Mouse (Mus musculus) forebrain, postnatal 0 days (tissue): ENCODE measurements around the gene Zfyve21. TPM values are rescaled to one million over a fixed set of nuclear protein-coding genes. Genes with fewer than 3 reads are reported as not detected.
A peak's percentile ranks its signal among the peaks of the same experiment; 100 is the strongest.

ENCODE experiments used
- ATAC-seq: fragments of 200-750 bp; cut with Nextera tagmentation; 2 replicates; pipeline ENCODE4 v1.8.0; 2017; ENCODE audit warnings: mild to moderate bottlenecking, moderate library complexity
- DNase-seq: peaks from one replicate; pipeline ENCODE4 v3.0.0-alpha.2; 2015
- H3K27ac ChIP-seq: fragments of 300-500 bp; sonication (generic); 2 replicates; pipeline ENCODE4 v1.5.1; 2014; ENCODE audit warnings: low read depth, mild to moderate bottlenecking, antibody characterized with exemption, low read length, moderate library complexity, mixed read lengths
- H3K27me3 ChIP-seq: fragments of 300-500 bp; sonication (generic); 2 replicates; pipeline ENCODE4 v1.6.1; 2014; ENCODE audit warnings: mild to moderate bottlenecking, low read length, mixed read lengths; ENCODE audit not compliant: insufficient read depth
- H3K36me3 ChIP-seq: fragments of 300-500 bp; sonication (generic); 2 replicates; pipeline ENCODE4 v1.6.1; 2014; ENCODE audit warnings: mild to moderate bottlenecking, moderate library complexity; ENCODE audit not compliant: insufficient read depth
- H3K4me1 ChIP-seq: fragments of 300-500 bp; sonication (generic); 2 replicates; pipeline ENCODE4 v1.6.1; 2014; ENCODE audit warnings: antibody characterized with exemption; ENCODE audit not compliant: insufficient read depth
- H3K4me2 ChIP-seq: fragments of 300-500 bp; sonication (generic); 2 replicates; pipeline ENCODE4 v1.6.1; 2014; ENCODE audit warnings: low read depth, mild to moderate bottlenecking, moderate library complexity
- H3K4me3 ChIP-seq: fragments of 300-500 bp; sonication (generic); 2 replicates; pipeline ENCODE4 v1.5.1; 2014; ENCODE audit warnings: low read depth, low read length, mixed read lengths
- H3K9ac ChIP-seq: fragments of 300-500 bp; sonication (generic); 2 replicates; pipeline ENCODE4 v1.6.1; 2014; ENCODE audit warnings: mild to moderate bottlenecking
- H3K9me3 ChIP-seq: fragments of 300-500 bp; sonication (generic); 2 replicates; pipeline ENCODE4 v1.6.1; 2016; ENCODE audit warnings: low read length
- CTCF ChIP-seq: sonication (generic); IDR thresholded peaks from 2 replicates; pipeline ENCODE4 v1.5.1; 2016; ENCODE audit warnings: antibody characterized with exemption, control low read depth, low read depth
- WGBS: fragments of 180-500 bp; shearing (Covaris S2); extraction: QIAGEN DNeasy Blood & Tissue Kit; methylation state at CpG from one replicate; pipeline ENCODE4 v1.1.7; 2014; 5-methylcytosine and 5-hydroxymethylcytosine counted together
- polyA plus RNA-seq: library from polyadenylated mRNA; unstranded; fragments of >200 nt; fragmentation: Nextera tagmentation; extraction: Ambion mirVana; gene quantifications from 2 replicates; pipeline ENCODE4 v1.2.1, GENCODE M21; 2015
- total RNA-seq: library from RNA; depleted of rRNA; stranded (reverse); fragments of >200 nt; gene quantifications from 2 replicates; pipeline ENCODE4 v1.2.3, GENCODE M21; 2014

Gene Zfyve21
- total and polyA plus RNA-seq, 2 experiments from 2014 or later, result 21.2 to 29.5 TPM

- ATAC-seq (no peak), DNase-seq (no peak)
- Histone ChIP-seq H3K9ac (no peak overlapping the region), H3K9me3 (no peaks in the 10 kb centered on the region), H3K4me2 (no peak overlapping the region), H3K36me3 (peaks cover 78% of the 10 kb centered on the region), H3K27me3 (no peaks in the 10 kb centered on the region), H3K4me3 (no peak overlapping the region), H3K4me1 (no peaks in the 10 kb centered on the region), H3K27ac (no peak overlapping the region)
- 91% methylated on average over 13 of the region's 13 CpGs for WGBS
- no peak for TF ChIP-seq CTCF
Observed at GRCm38 (mm10) chr12:111798493-111798892, 15.5 kb upstream of the Zfyve21 start.

- no peak overlapping the region for H3K4me3 ChIP-seq
- no peak for TF ChIP-seq CTCF
- DNase-seq (no peak), ATAC-seq (0 out of 2 replicates have a peak, but pooled peaks have one; percentile 18)
- H3K9me3 ChIP-seq, result no peaks in the 10 kb centered on the region
- no peaks in the 10 kb centered on the region for H3K27me3 ChIP-seq
- no peak overlapping the region for H3K9ac ChIP-seq
- peaks cover 73% of the 10 kb centered on the region for H3K36me3 ChIP-seq
- H3K4me1 ChIP-seq, result no peaks in the 10 kb centered on the region
- H3K4me2 ChIP-seq, result no peak overlapping the region
- H3K27ac ChIP-seq, result no peak overlapping the region
- 85% methylated on average over 10 of the region's 10 CpGs for whole genome bisulfite sequencing
Observed at GRCm38 (mm10) chr12:111800459-111801183, 13.3 kb upstream of the Zfyve21 start.

GRCm38 (mm10) chr12:111803538-111803937, 10.4 kb upstream of the Zfyve21 start:
- no peaks in the 10 kb centered on the region for H3K27me3 ChIP-seq
- no peak overlapping the region for H3K9ac ChIP-seq
- no peak for TF ChIP-seq CTCF
- no peaks in the 10 kb centered on the region for H3K4me1 ChIP-seq
- no peak overlapping the region for H3K4me3 ChIP-seq
- no peak for ATAC-seq
- no peaks in the 10 kb centered on the region for H3K9me3 ChIP-seq
- no peak for DNase-seq
- WGBS, result 90% methylated on average over 5 of the region's 5 CpGs
- no peak overlapping the region for H3K4me2 ChIP-seq
- peaks cover 59% of the 10 kb centered on the region for H3K36me3 ChIP-seq
- no peak overlapping the region for H3K27ac ChIP-seq

- Histone ChIP-seq H3K9ac (no peak overlapping the region), H3K27me3 (no peaks in the 10 kb centered on the region), H3K4me2 (no peak overlapping the region), H3K4me3 (no peak overlapping the region), H3K4me1 (peaks cover 6% of the 10 kb centered on the region), H3K36me3 (peaks cover 27% of the 10 kb centered on the region), H3K9me3 (no peaks in the 10 kb centered on the region), H3K27ac (no peak overlapping the region)
- DNase-seq (no peak), ATAC-seq (no peak)
- TF ChIP-seq CTCF, result no peak
- 94% methylated on average over 6 of the region's 6 CpGs for WGBS
Observed at GRCm38 (mm10) chr12:111808775-111809174, 5.2 kb upstream of the Zfyve21 start.

- Histone ChIP-seq H3K27ac (peak overlapping the region; percentile 67; the same call in 1 of the 2 replicates), H3K9ac (peak overlapping the region; percentile 22; the same call in 1 of the 2 replicates), H3K4me3 (no peak overlapping the region), H3K27me3 (no peaks in the 10 kb centered on the region), H3K36me3 (peaks cover 20% of the 10 kb centered on the region), H3K9me3 (no peaks in the 10 kb centered on the region), H3K4me1 (peaks cover 6% of the 10 kb centered on the region), H3K4me2 (no peak overlapping the region)
- peak; percentile 33; the same call in 1 of the 2 replicates for TF ChIP-seq CTCF
- WGBS, result 3% methylated on average over 9 of the region's 9 CpGs
- DNase-seq, result peak; percentile 51
- peak; percentile 2; the same call in 1 of the 2 replicates for ATAC-seq
Observed at GRCm38 (mm10) chr12:111809762-111810161, 4.2 kb upstream of the Zfyve21 start.

- no peaks in the 10 kb centered on the region for H3K9me3 ChIP-seq
- no peaks in the 10 kb centered on the region for H3K27me3 ChIP-seq
- DNase-seq (no peak), ATAC-seq (no peak)
- no peak overlapping the region for H3K9ac ChIP-seq
- peaks cover 6% of the 10 kb centered on the region for H3K4me1 ChIP-seq
- 93% methylated on average over 13 of the region's 13 CpGs for WGBS
- H3K4me2 ChIP-seq, result no peak overlapping the region
- no peak overlapping the region for H3K27ac ChIP-seq
- H3K36me3 ChIP-seq, result peaks cover 14% of the 10 kb centered on the region; the same call in 1 of the 2 replicates
- no peak for TF ChIP-seq CTCF
- H3K4me3 ChIP-seq, result no peak overlapping the region
Observed at GRCm38 (mm10) chr12:111812075-111812474, 1.9 kb upstream of the Zfyve21 start.

GRCm38 (mm10) chr12:111812611-111813010, 1.4 kb upstream of the Zfyve21 start:
- 0 out of 2 replicates have a peak overlapping the region, but pooled peaks have one; percentile 84 for H3K4me2 ChIP-seq
- DNase-seq (no peak), ATAC-seq (no peak)
- TF ChIP-seq CTCF, result no peak
- H3K4me1 ChIP-seq, result peaks cover 6% of the 10 kb centered on the region
- no peaks in the 10 kb centered on the region for H3K9me3 ChIP-seq
- H3K27ac ChIP-seq, result no peak overlapping the region
- WGBS, result 69% methylated on average over 12 of the region's 12 CpGs
- no peaks in the 10 kb centered on the region for H3K27me3 ChIP-seq
- H3K36me3 ChIP-seq, result peaks cover 13% of the 10 kb centered on the region; the same call in 1 of the 2 replicates
- H3K4me3 ChIP-seq, result no peak overlapping the region
- no peak overlapping the region for H3K9ac ChIP-seq
